Mouse (Mus musculus) megakaryocyte, embryonic 14.5 days (primary cell): Measurements from ENCODE around the gene Mrps7.
"Not testable (repeated sequence)": the region's sequence is repeated elsewhere in the genome, so short reads cannot be mapped to it uniquely, and the experiment has no call there.

Source experiments
- FLI1 ChIP-seq: IDR thresholded peaks from 2 replicates; pipeline ENCODE4 v1.6.1; 2012; ENCODE audit warnings: low read length, inconsistent platforms, mixed read lengths
- GATA1 ChIP-seq: IDR thresholded peaks from 3 replicates; pipeline ENCODE4 v1.6.1; 2012; ENCODE audit warnings: mixed read lengths, low read length, inconsistent platforms, borderline replicate concordance

- TF ChIP-seq GATA1, FLI1: not testable (repeated sequence)
These were observed 41.8 kb downstream of the Mrps7 start for GRCm38 (mm10) chr11:115645498-115645897.
